Mouse (Mus musculus) lung, postnatal 0 days (tissue): ENCODE measurements around the gene Rab25. TPM values are rescaled to one million over a fixed set of nuclear protein-coding genes. Genes with fewer than 3 reads are reported as not detected.

Source experiments
- ATAC-seq: fragments of 200-750 bp; cut with Nextera tagmentation; 2 replicates; pipeline ENCODE4 v1.8.0; 2017; ENCODE audit warnings: moderate library complexity
- DNase-seq: peaks from one replicate; pipeline ENCODE4 v3.0.0-alpha.2; 2016; ENCODE audit warnings: low spot score
- H3K27ac ChIP-seq: fragments of 300-500 bp; sonication (generic); 2 replicates; pipeline ENCODE4 v1.5.1; 2014; ENCODE audit warnings: antibody characterized with exemption, mild to moderate bottlenecking, low read length, mixed read lengths
- H3K27me3 ChIP-seq: fragments of 300-500 bp; sonication (generic); replicated peaks from 2 replicates; pipeline ENCODE4 v1.6.1; 2014; ENCODE audit warnings: low read length, mixed read lengths; ENCODE audit not compliant: insufficient read depth
- H3K36me3 ChIP-seq: fragments of 300-500 bp; sonication (generic); 2 replicates; pipeline ENCODE4 v1.6.1; 2014; ENCODE audit warnings: low read length, mixed read lengths; ENCODE audit not compliant: insufficient read depth
- H3K4me1 ChIP-seq: fragments of 300-500 bp; sonication (generic); 2 replicates; pipeline ENCODE4 v1.6.1; 2014; ENCODE audit warnings: antibody characterized with exemption, low read depth, low read length, mixed read lengths; ENCODE audit not compliant: insufficient read depth
- H3K4me2 ChIP-seq: fragments of 300-500 bp; sonication (generic); replicated peaks from 2 replicates; pipeline ENCODE4 v1.6.1; 2014; ENCODE audit warnings: low read depth, mild to moderate bottlenecking, low read length, moderate library complexity, mixed read lengths
- H3K4me3 ChIP-seq: fragments of 300-500 bp; sonication (generic); 2 replicates; pipeline ENCODE4 v1.5.1; 2014; ENCODE audit warnings: low read depth, low read length
- H3K9ac ChIP-seq: fragments of 300-500 bp; sonication (generic); replicated peaks from 2 replicates; pipeline ENCODE4 v1.6.1; 2014; ENCODE audit warnings: low read depth, mild to moderate bottlenecking
- H3K9me3 ChIP-seq: fragments of 300-500 bp; sonication (generic); 2 replicates; pipeline ENCODE4 v1.6.1; 2016; ENCODE audit warnings: low read length, mixed read lengths
- CTCF ChIP-seq: IDR thresholded peaks from 2 replicates; pipeline ENCODE4 v1.5.1; 2016; ENCODE audit warnings: antibody characterized with exemption, mild to moderate bottlenecking
- EP300 ChIP-seq: IDR thresholded peaks from 2 replicates; pipeline ENCODE4 v1.6.1; 2016; ENCODE audit warnings: antibody characterized with exemption, mild to moderate bottlenecking, control low read depth
- WGBS: fragments of 180-500 bp; shearing (Covaris S2); extraction: QIAGEN DNeasy Blood & Tissue Kit; methylation state at CpG from one replicate; pipeline ENCODE4 v1.1.7; 2014; 5-methylcytosine and 5-hydroxymethylcytosine counted together
- polyA plus RNA-seq: library from polyadenylated mRNA; unstranded; fragments of >200 nt; fragmentation: Nextera tagmentation; extraction: Ambion mirVana; gene quantifications from 2 replicates; pipeline ENCODE4 v1.2.1, GENCODE M21; 2015

Gene Rab25
- polyA plus RNA-seq, 1 experiment from 2014 or later: 61.4 TPM

DNA sequence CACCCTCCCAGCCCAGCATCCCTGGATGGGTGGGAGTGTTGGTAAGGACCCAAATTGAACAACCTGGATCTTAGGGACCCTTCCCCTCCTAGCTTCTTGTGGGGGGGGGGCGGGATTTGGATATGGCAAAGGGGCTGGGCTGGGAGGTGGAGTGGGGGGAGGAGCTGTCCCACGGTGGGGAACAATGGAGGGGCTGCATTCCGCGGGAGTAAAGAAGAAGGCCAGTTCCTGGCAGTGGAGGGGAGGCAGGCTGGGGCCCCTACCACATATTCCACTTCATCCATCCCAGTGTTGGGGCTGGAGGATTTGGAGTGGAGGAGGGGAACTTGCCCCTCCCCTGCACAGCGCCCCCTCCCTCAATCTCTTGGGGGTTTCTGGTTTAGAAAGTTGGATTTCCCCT, 14.4 kb downstream of the Rab25 start:
- peak; percentile 4 for DNase-seq
- Histone ChIP-seq H3K4me1 (peaks cover 22% of the 10 kb centered on the region; the same call in 1 of the 2 replicates), H3K4me3 (peak overlapping the region; percentile 79; the same call in 1 of the 2 replicates), H3K27ac (no peak overlapping the region), H3K9me3 (no peaks in the 10 kb centered on the region), H3K4me2 (peak overlapping the region; percentile 98), H3K9ac (no peak overlapping the region), H3K27me3 (no peaks in the 10 kb centered on the region), H3K36me3 (no peaks in the 10 kb centered on the region)
- WGBS: 2% methylated on average over 4 of the region's 5 CpGs
- TF ChIP-seq EP300 (no peak), CTCF (no peak)
- no peak for ATAC-seq

- H3K9me3 ChIP-seq: no peaks in the 10 kb centered on the region
- H3K27ac ChIP-seq: no peak overlapping the region
- H3K4me3 ChIP-seq: peak overlapping the region; percentile 79
- peak overlapping the region; percentile 65 for H3K9ac ChIP-seq
- DNase-seq (peak; percentile 36), ATAC-seq (no peak)
- peak overlapping the region; percentile 98 for H3K4me2 ChIP-seq
- TF ChIP-seq CTCF (no peak), EP300 (no peak)
- H3K27me3 ChIP-seq: no peaks in the 10 kb centered on the region
- 1% methylated on average over 34 of the region's 40 CpGs for WGBS
- no peaks in the 10 kb centered on the region for H3K36me3 ChIP-seq
- H3K4me1 ChIP-seq: peaks cover 22% of the 10 kb centered on the region; the same call in 1 of the 2 replicates
These were observed 15.2 kb downstream of the Rab25 start for GRCm38 (mm10) chr3:88532689-88533511.

GRCm38 (mm10) chr3:88532299-88532674, 15.8 kb downstream of the Rab25 start, which contains the start of gene Mex3a:
TSS of gene Mex3a (plus strand) at chr3:88532395.
- H3K36me3 ChIP-seq: no peaks in the 10 kb centered on the region
- no peaks in the 10 kb centered on the region for H3K27me3 ChIP-seq
- H3K9me3 ChIP-seq: no peaks in the 10 kb centered on the region
- WGBS: 2% methylated on average over 7 of the region's 31 CpGs
- H3K4me2 ChIP-seq: peak within 1 kb of the TSS; percentile 98
- peak; percentile 10 for DNase-seq
- TF ChIP-seq CTCF: no peak
- TF ChIP-seq EP300: no peak
- peak within 1 kb of the TSS; percentile 79 for H3K4me3 ChIP-seq
- peaks cover 22% of the 10 kb centered on the region; the same call in 1 of the 2 replicates for H3K4me1 ChIP-seq
- H3K27ac ChIP-seq: peak within 1 kb of the TSS; percentile 79
- no peak for ATAC-seq
- peak within 1 kb of the TSS; percentile 65 for H3K9ac ChIP-seq

- H3K9me3 ChIP-seq: no peaks in the 10 kb centered on the region
- H3K4me3 ChIP-seq: peak overlapping the region; percentile 79
- H3K4me1 ChIP-seq: peaks cover 16% of the 10 kb centered on the region; the same call in 1 of the 2 replicates
- 1% methylated on average over 52 of the region's 63 CpGs for WGBS
- ATAC-seq: peak; percentile 82
- no peaks in the 10 kb centered on the region for H3K27me3 ChIP-seq
- DNase-seq: peak; percentile 87
- peak overlapping the region; percentile 79 for H3K27ac ChIP-seq
- H3K36me3 ChIP-seq: no peaks in the 10 kb centered on the region
- peak overlapping the region; percentile 98 for H3K4me2 ChIP-seq
- H3K9ac ChIP-seq: peak overlapping the region; percentile 65
- 0 out of 2 replicates have a peak, but pooled peaks have one; percentile 30 for TF ChIP-seq EP300
- no peak; the same call in 1 of the 2 replicates for TF ChIP-seq CTCF
These were observed 16.5 kb downstream of the Rab25 start for GRCm38 (mm10) chr3:88531348-88532298.

- Histone ChIP-seq H3K4me3 (no peak overlapping the region), H3K9me3 (no peaks in the 10 kb centered on the region), H3K27ac (no peak overlapping the region), H3K4me2 (peak overlapping the region; percentile 98), H3K36me3 (no peaks in the 10 kb centered on the region), H3K9ac (no peak overlapping the region), H3K4me1 (peaks cover 10% of the 10 kb centered on the region; the same call in 1 of the 2 replicates), H3K27me3 (no peaks in the 10 kb centered on the region)
- 25% methylated on average over 11 of the region's 11 CpGs for WGBS
- ATAC-seq: no peak
- TF ChIP-seq CTCF (no peak), EP300 (no peak)
- no peak for DNase-seq
These were observed 17.8 kb downstream of the Rab25 start for GRCm38 (mm10) chr3:88530082-88530864.
